Mouse (Mus musculus): ENCODE measurements around the gene Retreg3. TPM values are rescaled to one million over a fixed set of nuclear protein-coding genes. Genes with fewer than 3 reads are reported as not detected.

Retreg3 gene
- total and polyA plus RNA-seq, 3 experiments: 17.0 to 23.4 TPM; not detected in 1

- H3K9me3 ChIP-seq (replicated peaks; ENCODE audit: insufficient read depth, low read length): no peaks in the 10 kb centered on the region
- no peak overlapping the region for H3K4me3 ChIP-seq (ENCODE audit: control insufficient read depth in 1 of 2, insufficient read depth in 1 of 2, low read depth in 2 of 2, low read length in 2 of 2)
- H3K79me2 ChIP-seq (ENCODE audit: control insufficient read depth, insufficient read depth, low read length, poor library complexity): no peaks in the 10 kb centered on the region
- no peak overlapping the region for H3K9ac ChIP-seq (ENCODE audit: control insufficient read depth, low read depth, low read length, poor library complexity, severe bottlenecking)
- no peak for TF ChIP-seq MAFK (IDR thresholded peaks at IDR 0.05; ENCODE audit: borderline replicate concordance, low read depth, low read length)
- no peak for TF ChIP-seq MXI1 (IDR thresholded peaks at IDR 0.05; ENCODE audit: low read depth, low read length)
- no peak for TF ChIP-seq CHD2 (IDR thresholded peaks at IDR 0.05; ENCODE audit: low read length)
- no peak for TF ChIP-seq UBTF (IDR thresholded peaks at IDR 0.05; ENCODE audit: borderline replicate concordance, insufficient read depth, low read depth, low read length)
- no peak for TF ChIP-seq USF1 (IDR thresholded peaks at IDR 0.05; ENCODE audit: low read depth, low read length)
- no peak for TF ChIP-seq CTCF (IDR thresholded peaks at IDR 0.05 in 2 of 3, conservative IDR thresholded peaks at IDR 0.05 in 1 of 3; ENCODE audit: control insufficient read depth in 1 of 3, insufficient read depth in 1 of 3, low read depth in 2 of 3, low read length in 3 of 3, poor library complexity in 1 of 3, severe bottlenecking in 1 of 3)
- no peak for TF ChIP-seq NRF1 (IDR thresholded peaks at IDR 0.05; ENCODE audit: insufficient read depth, low read depth, low read length, poor library complexity, severe bottlenecking)
- no peak for TF ChIP-seq GABPA (IDR thresholded peaks at IDR 0.05; ENCODE audit: low read depth, low read length)
- TF ChIP-seq MAX (IDR thresholded peaks at IDR 0.05; ENCODE audit: low read length): no peak
- no peak for TF ChIP-seq RCOR1 (IDR thresholded peaks at IDR 0.05; ENCODE audit: low read depth, low read length)
- no peak for TF ChIP-seq JUND (IDR thresholded peaks at IDR 0.05; ENCODE audit: low read depth, low read length)
- TF ChIP-seq KAT2A (conservative IDR thresholded peaks at IDR 0.05; ENCODE audit: low read depth, low read length): no peak
- no peak for TF ChIP-seq ZMIZ1 (IDR thresholded peaks at IDR 0.05; ENCODE audit: low read depth, low read length)
- TF ChIP-seq ETS1 (IDR thresholded peaks at IDR 0.05; ENCODE audit: low read depth, low read length): no peak
- no peak for TF ChIP-seq TCF12 (IDR thresholded peaks at IDR 0.05; ENCODE audit: low read depth, low read length)
- TF ChIP-seq GATA1 (IDR thresholded peaks at IDR 0.05; ENCODE audit: low read depth, low read length): no peak
- no peak for TF ChIP-seq SMC3 (IDR thresholded peaks at IDR 0.05; ENCODE audit: low read depth, low read length)
- H3K27ac ChIP-seq (ENCODE audit: control insufficient read depth, low read depth, low read length): no peak overlapping the region
- H3K27me3 ChIP-seq (ENCODE audit: control insufficient read depth in 1 of 2, insufficient read depth in 2 of 2, low read length in 2 of 2): peaks cover 0 to 6% of the 10 kb centered on the region in 2 experiments; a peak in 3 of 4 replicates
- peaks cover 0 to 19% of the 10 kb centered on the region in 2 experiments; a peak in 1 of 4 replicates for H3K4me1 ChIP-seq (ENCODE audit: control insufficient read depth in 1 of 2, insufficient read depth in 2 of 2, low read length in 2 of 2)
- no peaks in the 10 kb centered on the region for H3K36me3 ChIP-seq (ENCODE audit: control insufficient read depth in 1 of 2, insufficient read depth in 2 of 2, low read length in 2 of 2)
- no peak for DNase-seq (ENCODE audit: low read depth, low spot score)
These were observed 22.7 kb upstream of the Retreg3 start for GRCm38 (mm10) chr11:101142215-101142967.

DNA sequence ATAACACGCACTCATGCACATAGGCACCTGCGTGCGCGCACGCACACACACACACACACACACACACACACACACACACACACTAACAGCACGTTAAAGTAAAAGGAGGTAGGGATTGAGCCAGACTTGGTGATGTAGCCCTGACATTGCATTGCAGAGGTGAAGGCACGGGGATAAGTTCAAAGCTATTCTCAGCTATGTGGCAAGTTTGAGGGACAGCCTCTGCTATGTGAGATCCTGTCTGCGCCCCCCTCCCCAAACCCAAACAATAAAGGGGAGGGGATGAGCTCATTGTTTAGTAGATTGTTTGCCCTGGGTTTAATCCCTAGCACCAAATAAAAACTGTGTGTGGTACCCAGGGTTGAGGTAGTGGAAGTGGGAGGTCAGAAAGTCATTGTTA lies 21.4 kb upstream of the Retreg3 start:
- H3K9ac ChIP-seq (ENCODE audit: control insufficient read depth, low read depth, low read length, poor library complexity, severe bottlenecking): no peak overlapping the region
- no peaks in the 10 kb centered on the region for H3K79me2 ChIP-seq (ENCODE audit: control insufficient read depth, insufficient read depth, low read length, poor library complexity)
- H3K27me3 ChIP-seq (ENCODE audit: control insufficient read depth in 1 of 2, insufficient read depth in 2 of 2, low read length in 2 of 2): peaks cover 0 to 6% of the 10 kb centered on the region in 2 experiments; a peak in 2 of 4 replicates
- no peaks in the 10 kb centered on the region for H3K9me3 ChIP-seq (replicated peaks; ENCODE audit: insufficient read depth, low read length)
- no peak for DNase-seq (ENCODE audit: low read depth, low spot score)
- peaks cover 0 to 19% of the 10 kb centered on the region in 2 experiments; a peak in 1 of 4 replicates for H3K4me1 ChIP-seq (ENCODE audit: control insufficient read depth in 1 of 2, insufficient read depth in 2 of 2, low read length in 2 of 2)
- H3K4me3 ChIP-seq (ENCODE audit: control insufficient read depth in 1 of 2, insufficient read depth in 1 of 2, low read depth in 2 of 2, low read length in 2 of 2): no peak overlapping the region
- TF ChIP-seq NRF1 (IDR thresholded peaks at IDR 0.05; ENCODE audit: insufficient read depth, low read depth, low read length, poor library complexity, severe bottlenecking) (no peak), MAZ (IDR thresholded peaks at IDR 0.05; ENCODE audit: low read depth, low read length) (no peak), HCFC1 (IDR thresholded peaks at IDR 0.05; ENCODE audit: low read depth, low read length) (no peak), ZMIZ1 (IDR thresholded peaks at IDR 0.05; ENCODE audit: low read depth, low read length) (no peak), SMC3 (IDR thresholded peaks at IDR 0.05; ENCODE audit: low read depth, low read length) (no peak), BHLHE40 (IDR thresholded peaks at IDR 0.05; ENCODE audit: borderline replicate concordance, low read depth, low read length) (no peak), RCOR1 (IDR thresholded peaks at IDR 0.05; ENCODE audit: low read depth, low read length) (no peak), POLR2AphosphoS5 (IDR thresholded peaks at IDR 0.05; ENCODE audit: borderline replicate concordance, low read depth, low read length) (no peak), MAFK (IDR thresholded peaks at IDR 0.05; ENCODE audit: borderline replicate concordance, low read depth, low read length) (no peak), TCF12 (IDR thresholded peaks at IDR 0.05; ENCODE audit: low read depth, low read length) (no peak), MYC (IDR thresholded peaks at IDR 0.05; ENCODE audit: low read depth, low read length) (no peak), USF2 (IDR thresholded peaks at IDR 0.05; ENCODE audit: borderline replicate concordance in 1 of 2, insufficient read depth in 1 of 2, low read depth in 1 of 2, low read length in 2 of 2) (no peak), RAD21 (IDR thresholded peaks at IDR 0.05; ENCODE audit: low read depth, low read length) (no peak), TAL1 (IDR thresholded peaks at IDR 0.05; ENCODE audit: low read length) (no peak), EP300 (IDR thresholded peaks at IDR 0.05; ENCODE audit: low read depth in 1 of 2, low read length in 2 of 2) (no peak), POLR2AphosphoS2 (IDR thresholded peaks at IDR 0.05; ENCODE audit: low read length) (no peak), GATA1 (IDR thresholded peaks at IDR 0.05; ENCODE audit: low read depth, low read length) (no peak), MXI1 (IDR thresholded peaks at IDR 0.05; ENCODE audit: low read depth, low read length) (no peak)
- H3K27ac ChIP-seq (ENCODE audit: control insufficient read depth, low read depth, low read length): no peak overlapping the region
- H3K36me3 ChIP-seq (ENCODE audit: control insufficient read depth in 1 of 2, insufficient read depth in 2 of 2, low read length in 2 of 2): no peaks in the 10 kb centered on the region

Data from MEL (cell line).